Mouse (Mus musculus) adrenal gland, adult (tissue): Measurements from ENCODE around the gene Slc22a5.
"Not testable (repeated sequence)": the region's sequence is repeated elsewhere in the genome, so short reads cannot be mapped to it uniquely, and the experiment has no call there.

Experiments used
- DNase-seq, 2 experiments: peaks; one replicate each; pipeline ENCODE4 v3.0.0; 2022 to 2023; ENCODE audit warnings: low spot score in 1 of 2; ENCODE audit not compliant: inconsistent age in 2 of 2

Slc22a5 gene

GRCm38 (mm10) chr11:53891505-53892451 is at the start of gene Slc22a5:
Gene Slc22a5 (minus strand): TSS chr11:53891660.
- DNase-seq: peak; percentile 100

- not testable (repeated sequence) for DNase-seq
These were observed 40.5 kb upstream of the Slc22a5 start for GRCm38 (mm10) chr11:53931944-53932318.

GRCm38 (mm10) chr11:53931091-53931943 is 39.9 kb upstream of the Slc22a5 start:
- peak; percentile 83 to 93 for DNase-seq

DNA sequence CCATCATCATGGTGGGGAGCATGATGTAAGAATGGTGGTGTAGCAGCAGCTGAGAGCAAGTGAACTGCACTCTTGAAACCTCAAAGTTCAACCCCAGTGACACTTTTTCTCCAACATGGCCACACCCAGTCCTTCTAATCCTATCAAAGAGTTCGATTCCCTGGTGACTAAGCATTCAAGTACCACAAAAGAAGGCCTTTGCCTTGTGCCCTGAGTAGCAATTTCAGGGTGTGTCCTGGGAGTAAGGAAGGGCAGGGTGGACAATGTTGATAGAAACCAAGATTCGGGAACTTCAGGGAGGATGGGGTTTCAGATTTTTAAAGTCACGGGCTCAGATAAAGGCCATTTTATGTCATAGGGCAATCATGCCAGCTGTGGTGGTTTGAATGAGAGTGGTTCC is 38.3 kb upstream of the Slc22a5 start:
- DNase-seq: no peak

DNA sequence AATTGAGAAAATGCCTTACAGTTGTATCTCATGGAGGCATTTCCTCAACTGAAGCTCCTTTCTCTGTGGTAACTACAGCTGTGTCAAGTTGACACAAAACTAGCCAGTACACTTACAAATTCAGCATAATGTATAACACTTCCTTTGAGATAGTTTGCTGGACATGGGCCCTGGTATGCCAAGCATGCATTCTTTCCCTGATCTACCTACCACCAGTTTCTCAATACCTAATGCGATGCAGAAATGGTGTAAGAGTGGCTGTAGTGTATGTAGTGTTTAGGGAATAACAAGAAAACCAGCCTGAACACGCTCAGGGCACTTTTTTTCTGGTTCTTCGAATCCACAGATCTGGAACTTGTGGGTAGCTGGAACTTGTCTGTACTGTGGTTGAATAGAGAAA is 37.1 kb upstream of the Slc22a5 start:
- DNase-seq: no peak

DNA sequence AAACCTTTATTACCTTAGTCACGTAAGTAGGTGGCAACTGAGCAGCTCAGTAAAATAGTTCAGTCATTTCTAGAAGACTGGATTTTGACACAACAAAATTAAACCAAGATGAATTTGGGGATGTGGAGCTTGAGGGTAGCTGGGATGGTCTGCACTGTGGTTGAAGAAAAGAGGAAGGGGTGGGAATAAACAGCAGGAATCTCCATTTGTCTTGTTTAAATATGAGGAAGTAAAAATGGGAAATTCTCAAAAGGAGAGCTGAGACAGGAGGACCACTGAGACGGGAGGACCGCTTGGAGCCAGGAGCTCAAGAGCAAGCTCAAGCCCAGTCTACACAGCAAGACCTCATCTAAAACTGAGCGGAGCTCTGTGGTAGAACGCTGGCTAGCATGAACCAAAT is 34.8 kb upstream of the Slc22a5 start:
- DNase-seq: no peak

DNA sequence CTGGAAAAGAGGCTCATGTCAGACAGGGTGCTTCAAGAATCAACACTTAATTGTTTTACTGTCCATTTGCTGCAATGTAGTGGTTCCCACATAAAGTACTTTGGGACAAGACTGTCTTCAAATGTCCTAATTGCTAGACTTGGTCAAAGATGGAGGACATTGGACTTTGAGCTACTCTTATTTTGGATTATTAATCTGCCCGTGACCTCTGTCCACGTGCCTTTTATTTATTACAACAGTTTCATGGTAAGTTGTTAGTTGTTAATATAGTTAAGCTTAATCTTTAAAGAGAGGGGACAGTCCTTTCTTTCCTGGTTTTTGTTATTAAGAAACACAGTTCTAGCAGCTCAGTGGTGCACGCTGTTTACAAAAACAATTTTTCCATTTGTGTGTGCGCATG is 27.4 kb upstream of the Slc22a5 start:
- no peak for DNase-seq

DNA sequence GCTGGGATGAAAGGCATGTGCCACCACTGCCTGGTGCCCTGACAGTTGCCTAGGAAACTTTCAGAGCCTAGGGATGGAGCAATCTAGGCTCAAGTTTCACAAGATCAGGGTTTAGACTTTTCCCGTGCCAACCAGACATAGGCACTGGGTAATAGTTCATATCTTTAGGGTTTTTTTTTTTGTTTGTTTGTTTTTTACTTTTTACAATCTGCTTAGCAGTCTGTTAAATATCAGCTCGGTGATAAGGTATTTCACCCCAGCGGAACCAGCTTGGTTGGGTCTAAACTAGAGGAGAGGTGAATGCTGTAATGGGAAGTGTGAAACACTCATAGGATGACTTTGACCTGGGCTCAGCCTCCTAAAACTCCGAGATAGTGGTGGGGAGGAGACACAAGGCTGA is 19.6 kb upstream of the Slc22a5 start:
- DNase-seq: no peak

DNA sequence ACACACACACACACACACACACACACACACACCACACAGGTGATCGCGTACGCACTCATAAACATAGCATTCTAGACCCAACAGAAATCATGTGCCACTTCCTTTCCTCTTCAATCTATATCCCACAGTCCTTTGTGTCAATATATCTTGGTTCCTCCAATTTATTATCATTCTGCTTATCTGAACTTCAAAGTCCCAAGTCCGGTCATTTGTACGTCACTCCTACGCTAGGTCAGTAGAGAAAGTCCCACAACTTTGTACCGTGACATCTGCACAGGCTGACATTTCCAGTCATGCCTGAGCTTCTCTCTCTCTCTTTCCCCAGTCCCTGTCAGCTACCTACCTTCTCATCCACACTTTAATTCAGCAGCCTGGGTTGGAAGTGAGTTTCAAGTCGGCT is 17.2 kb upstream of the Slc22a5 start:
- no peak for DNase-seq

- DNase-seq: no peak
These were observed 13.1 kb upstream of the Slc22a5 start for GRCm38 (mm10) chr11:53904534-53904925.

DNA sequence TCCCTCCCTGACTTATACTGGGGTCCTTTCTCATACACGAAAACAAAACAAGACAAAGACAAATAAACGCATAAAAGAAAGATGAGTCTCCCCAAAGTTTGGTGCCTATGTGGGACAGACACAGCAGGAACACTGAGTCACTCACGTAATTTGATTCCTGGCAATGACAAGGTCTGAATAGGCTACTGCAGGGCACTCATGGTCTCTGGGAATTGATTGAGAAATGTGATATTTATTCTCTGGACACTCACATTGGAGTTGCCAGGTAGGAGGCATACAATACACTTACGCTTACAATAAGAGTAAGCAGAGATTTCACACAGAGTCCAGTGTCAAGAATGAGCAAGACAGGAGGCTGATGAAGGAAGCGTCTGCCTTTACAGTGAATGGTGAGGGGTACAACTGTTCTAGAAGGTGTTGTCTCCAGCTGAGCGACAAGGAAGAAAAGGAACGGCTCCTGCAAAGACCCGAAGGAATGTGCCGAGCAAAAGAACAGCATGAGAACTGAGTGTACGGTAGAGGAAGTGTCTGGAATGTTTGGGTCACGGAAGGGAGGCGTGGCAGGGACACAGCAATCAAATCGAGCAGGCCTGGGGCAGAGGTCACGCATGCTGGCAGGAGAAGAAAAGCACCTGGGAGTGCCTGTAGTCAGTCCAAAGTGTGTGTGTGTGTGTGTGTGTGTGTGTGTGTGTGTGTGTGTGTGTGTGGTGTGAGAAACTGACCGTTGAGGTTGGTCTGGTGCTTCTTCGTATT is 12.5 kb upstream of the Slc22a5 start:
- DNase-seq: peak; percentile 32 to 52

DNA sequence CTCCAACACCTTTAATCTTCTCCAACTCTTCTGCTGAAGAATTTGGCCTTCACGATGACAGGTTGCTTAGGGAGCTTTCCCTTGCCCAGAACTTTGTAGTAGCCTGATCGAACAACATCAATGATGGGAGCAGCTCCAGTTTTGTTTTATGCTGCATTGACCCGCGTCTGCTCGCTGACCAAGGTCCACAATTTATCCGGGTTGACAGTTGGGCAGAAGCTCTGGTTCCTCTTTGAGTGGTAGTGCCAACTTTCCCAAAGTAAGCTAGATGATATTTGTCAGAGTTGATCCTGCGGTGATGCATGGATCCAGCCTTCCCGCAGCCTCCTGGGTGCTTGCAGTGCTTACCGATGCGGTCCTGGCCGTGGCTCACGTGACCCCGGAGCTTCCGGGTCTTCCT is 11.3 kb upstream of the Slc22a5 start:
- DNase-seq: no peak

DNA sequence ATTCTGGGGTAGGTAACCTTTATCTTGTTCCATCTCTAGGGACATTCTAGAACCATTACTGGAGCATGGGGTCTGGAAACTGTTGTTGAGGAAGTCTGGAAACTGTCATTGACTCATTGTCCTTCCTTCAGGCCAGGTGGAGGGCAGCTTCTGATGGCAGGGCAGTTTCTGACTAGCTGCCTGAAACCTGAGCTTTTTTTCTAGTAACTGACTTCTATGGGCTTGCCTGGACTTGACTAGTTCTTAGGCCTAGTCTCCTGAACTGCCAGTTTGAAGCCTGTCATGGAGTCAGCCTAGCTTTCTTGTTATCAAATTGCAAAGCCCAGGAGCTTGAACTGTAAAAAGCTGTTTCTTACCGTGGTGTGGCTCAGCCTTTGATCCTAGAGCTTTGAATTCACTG is 9.5 kb upstream of the Slc22a5 start:
- DNase-seq: no peak

DNA sequence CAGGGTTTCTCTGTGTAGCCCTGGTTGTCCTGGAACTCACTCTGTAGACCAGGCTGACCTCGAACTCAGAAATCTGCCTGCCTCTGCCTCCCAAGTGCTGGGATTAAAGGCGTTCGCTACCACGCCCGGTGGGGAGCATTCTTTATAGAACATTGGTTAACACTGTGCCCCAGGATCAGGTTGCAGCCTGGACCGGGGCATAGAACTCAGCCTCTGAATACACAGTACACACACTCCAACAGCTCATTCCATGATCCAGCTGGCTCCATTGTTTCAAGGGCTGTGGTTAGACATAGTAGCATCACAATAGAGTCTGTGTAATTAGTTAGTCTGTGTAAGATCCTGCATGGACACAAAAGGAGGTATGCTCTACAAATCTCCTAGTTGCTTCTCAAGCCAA is 8.5 kb upstream of the Slc22a5 start:
- DNase-seq: no peak

DNA sequence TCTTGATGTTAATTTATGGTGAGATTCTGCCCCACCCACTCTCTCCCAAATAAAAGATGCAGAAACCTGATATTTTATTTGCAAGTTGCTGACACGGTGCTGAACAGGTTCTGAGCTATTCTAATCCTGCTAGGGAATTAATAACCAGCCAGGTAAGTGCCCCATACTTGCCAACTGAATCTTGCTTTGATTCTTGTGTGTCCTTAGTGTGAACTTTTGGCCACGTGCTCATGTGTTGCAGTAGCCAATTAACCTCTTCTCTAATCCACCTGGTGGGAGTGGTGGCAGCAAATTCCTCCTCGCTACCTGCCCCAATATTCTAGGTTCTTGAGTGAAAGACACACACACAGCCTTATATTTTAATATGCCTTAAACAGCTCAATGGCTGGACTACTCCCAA is 7.5 kb upstream of the Slc22a5 start:
- no peak for DNase-seq

DNA sequence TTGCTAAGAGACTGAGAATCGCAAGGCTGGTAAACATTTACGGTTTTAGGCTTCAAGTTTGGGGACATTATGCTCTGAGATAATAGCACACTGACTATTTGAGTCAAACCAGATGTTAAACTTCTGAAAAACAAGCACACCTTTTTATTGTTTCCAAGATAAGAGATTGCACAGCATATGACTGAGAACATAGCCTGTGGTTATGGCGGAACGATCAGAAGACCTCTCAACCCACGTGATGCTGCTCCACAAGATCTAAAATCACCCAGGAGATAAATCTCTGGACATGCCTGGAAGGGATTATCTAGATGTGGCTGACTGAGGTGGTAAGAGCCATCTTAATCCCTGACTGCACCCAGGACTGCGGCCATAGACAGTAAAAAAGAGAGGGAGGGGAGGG is 5.5 kb upstream of the Slc22a5 start:
- no peak for DNase-seq

GRCm38 (mm10) chr11:53893451-53893850 is 2.0 kb upstream of the Slc22a5 start:
- DNase-seq: no peak

- peak in 1 of 2 experiments; percentile 58 for DNase-seq
These were observed 1.4 kb upstream of the Slc22a5 start for GRCm38 (mm10) chr11:53892716-53893416.

- no peak for DNase-seq
These were observed 455 bp downstream of the Slc22a5 start for GRCm38 (mm10) chr11:53890906-53891504.

DNA sequence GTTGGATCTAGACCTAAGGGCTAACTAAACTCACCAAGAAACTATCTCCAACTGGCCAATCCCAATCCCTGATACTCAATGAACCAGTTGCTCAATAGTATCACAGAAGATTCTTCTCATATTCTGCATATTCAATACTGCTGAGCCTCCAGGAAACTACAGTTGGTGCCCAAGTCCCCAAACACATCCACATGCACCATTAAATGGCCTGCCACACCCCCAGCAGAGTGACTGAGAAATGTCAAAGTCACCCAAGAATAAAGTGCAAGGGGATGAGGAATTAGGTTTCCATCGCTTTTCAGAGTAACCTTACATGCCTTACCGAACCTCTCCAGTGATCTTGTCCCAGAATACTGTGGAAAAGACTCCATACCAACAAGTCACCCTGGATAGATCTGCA is 1.2 kb downstream of the Slc22a5 start:
- peak in 1 of 2 experiments; percentile 55 for DNase-seq
